Mouse (Mus musculus) forelimb bud, embryonic 11.5 days (tissue): Measurements from ENCODE around the gene Msx1.

Source experiments
- DNase-seq: peaks from one replicate; pipeline ENCODE4 v3.0.0-alpha.2; 2012; ENCODE audit warnings: low read depth, low spot score

The Msx1 gene

DNA sequence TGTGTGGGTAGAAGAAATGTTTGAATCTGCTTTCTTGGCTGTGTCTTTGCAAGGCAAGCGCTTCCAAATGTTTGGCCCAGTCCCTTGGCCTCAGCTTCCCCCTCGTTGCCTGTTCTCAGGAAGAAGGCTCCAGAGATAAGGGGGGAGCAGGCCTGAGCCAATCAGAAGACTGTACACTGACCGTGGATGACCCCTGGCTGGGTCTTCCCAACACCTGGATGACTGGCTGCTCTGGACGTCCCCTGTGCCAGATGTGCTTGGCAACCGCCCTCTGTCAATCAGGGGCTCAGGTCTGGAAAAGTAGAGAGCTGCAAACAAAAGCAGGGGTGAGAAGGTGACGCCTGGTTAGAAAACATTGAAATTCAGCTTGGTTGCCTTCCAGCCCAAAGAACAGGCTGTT lies 27.1 kb downstream of the Msx1 start:
- no peak for DNase-seq

DNA sequence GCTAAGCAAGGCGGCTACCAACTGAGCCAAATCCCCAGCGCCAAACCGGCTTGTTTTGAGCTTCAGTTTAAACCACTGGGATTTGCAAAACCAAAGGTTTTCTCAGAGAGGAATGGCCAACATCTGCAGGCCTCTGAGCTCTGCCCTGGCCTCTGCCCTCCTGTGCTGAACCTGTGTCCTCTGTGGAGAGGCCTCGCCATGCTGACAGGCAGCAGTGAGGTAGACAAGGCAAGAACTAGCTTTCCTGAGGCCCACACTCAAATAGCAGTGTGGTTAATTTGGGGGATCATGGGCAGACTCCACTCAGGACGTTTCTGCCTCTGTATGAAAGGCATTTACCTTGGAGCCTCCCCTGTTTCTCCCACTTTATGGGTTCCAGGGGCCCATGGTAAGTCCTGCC lies 27.6 kb downstream of the Msx1 start:
- DNase-seq: no peak

DNA sequence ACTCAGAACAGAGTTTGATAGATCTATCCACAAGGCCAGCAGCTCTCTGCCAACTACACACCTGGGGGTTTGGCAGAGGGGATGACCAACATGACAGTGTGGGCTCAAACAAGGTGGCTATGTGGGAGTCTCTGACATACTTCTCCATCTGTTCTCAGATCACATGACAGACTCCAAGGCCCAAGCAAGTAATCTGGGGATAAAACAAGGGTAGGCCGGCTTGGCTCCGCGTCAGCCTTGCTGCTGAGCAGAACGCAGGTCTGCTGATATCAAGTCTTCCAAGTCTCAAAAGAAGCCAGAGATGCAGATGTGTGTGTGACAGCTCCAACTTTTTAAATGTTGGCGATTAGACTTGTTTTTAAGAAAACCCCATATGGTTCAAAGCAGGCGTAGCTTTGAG lies 28.7 kb downstream of the Msx1 start:
- no peak for DNase-seq

DNA sequence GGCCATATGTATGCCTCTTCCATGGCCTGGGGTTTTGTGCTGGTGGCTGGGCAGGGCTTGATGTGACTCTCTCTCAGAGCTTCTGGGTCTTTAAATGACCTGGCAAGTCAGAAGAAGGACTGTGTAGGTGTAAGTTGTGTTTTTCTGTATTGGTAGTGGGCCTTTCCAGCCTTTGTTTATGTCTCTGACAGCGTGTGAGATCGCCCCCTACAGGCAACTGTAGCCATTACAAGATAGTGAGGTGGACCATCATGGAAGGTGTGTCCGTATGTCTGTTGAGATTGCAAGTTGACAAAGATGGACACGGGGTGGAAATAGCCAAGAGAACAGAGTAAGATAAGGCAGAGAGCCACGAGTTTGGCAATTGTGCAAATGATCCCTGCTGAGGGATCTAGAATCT lies 32.2 kb downstream of the Msx1 start:
- DNase-seq: no peak

DNA sequence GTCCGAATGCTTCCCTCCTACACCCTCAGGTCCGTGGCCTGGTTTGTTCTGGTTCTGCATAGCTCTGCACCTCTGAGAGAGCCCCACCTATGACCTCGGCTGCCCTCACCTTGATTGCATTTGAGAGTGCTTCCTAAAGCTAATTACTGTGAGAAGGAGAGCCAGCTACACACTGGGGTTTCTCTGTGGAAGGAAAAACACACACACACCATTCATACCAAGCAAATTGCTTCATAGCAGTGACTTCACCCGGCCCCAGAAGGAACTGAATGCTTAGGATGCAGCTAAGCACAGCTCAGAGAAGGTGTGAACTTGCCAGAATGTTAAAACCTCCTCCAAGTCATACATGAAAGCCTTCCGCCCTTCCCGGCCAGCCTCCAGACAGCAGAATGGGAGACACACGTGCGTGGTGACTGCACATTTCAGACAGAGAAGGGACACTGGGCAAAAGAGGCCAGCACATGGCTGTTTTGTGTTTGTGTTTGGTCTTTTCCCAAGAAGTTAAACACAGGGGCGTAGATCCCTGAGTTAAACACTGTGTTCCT lies 39.5 kb downstream of the Msx1 start:
- DNase-seq: no peak

DNA sequence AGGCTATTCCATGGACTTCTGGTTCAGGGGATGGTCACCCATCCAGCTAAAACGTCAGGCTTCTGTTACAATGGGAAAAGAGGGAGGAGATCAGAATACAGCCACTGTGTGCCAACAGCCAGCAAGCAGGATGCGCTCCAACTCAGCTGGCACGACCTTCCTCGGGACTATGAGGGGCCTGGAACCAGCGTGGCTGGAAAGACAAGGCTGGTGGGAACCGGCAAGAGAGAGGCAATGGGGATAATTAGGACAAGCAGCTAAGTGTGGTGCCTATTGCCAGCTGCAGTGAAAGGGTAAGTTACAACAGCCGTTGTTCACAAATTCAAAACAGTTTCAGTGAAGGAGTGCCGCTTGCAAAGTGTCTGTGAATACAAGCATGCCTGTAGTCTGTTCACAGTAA lies 41.1 kb downstream of the Msx1 start:
- peak; percentile 13 for DNase-seq

DNA sequence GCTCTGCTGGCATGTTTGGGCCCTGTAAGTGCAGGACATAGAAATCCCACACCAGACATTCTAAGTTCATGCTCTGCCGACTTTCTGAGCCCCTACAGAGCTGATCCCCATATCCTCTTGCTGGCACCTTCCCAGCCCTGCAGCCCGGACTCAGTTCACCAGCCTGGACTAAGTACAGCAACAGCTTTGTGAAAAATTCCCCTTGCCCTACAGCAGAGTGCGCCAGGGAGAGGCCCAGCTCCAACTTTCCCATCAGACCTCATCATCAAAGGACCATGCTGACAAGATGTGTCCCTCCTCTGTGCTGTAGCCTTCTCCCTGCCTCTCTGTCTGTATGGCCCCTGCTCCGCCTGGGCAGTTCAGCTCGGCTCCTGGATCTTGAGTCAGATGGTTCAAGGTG lies 48.7 kb downstream of the Msx1 start:
- no peak for DNase-seq

DNA sequence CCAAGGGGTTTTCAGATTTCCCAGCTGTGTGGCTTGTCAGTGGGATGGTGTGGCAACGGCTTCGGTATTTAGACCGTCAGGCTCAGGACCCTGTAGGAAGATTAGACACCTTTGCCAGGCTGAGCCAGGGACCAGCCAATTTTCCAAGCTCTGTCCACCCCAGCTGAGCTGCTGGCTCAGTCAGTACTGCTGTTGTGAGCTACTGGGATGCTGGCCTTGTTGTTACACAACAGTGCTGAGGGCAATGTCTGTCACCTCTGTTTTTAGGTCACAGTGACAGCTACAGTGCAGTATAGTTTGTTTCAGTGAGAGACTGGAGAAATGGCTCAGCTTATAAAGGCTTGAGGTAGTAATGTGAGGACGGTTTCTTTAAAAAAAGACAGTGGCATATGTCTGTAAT lies 50.4 kb downstream of the Msx1 start:
- no peak for DNase-seq

DNA sequence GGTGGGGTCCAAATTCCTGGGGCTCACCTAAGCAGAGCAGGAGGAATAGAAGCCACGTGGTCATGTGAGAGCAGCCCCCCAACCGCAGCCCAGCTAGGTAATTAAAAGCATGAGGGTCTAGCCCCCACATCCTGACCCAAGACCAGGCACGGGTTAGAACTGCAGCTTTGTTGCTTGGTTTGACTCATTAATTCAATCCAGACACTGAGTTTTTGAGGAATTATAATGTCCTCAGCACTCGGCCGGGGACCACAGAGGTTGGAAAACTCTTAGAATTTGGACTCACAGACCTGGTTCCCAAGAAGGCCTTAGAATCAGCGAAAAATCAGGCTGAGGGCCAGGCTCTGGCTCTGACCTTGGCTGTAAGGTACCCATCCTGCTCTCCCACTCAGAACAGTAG lies 53.5 kb downstream of the Msx1 start:
- DNase-seq: peak; percentile 17
